Mouse (Mus musculus) embryonic facial prominence, embryonic 15.5 days (tissue): ENCODE measurements at regions not wholly inside any gene's neighbourhood (a gene's known extent, or its start where the extent isn't known, plus 50 kb on each side); places are given as distances from the start of the nearest gene placed in this dataset.

Source experiments
- ATAC-seq: fragments of 200-750 bp; cut with Nextera tagmentation; 2 replicates; pipeline ENCODE4 v1.8.0; 2017; ENCODE audit warnings: low read depth, moderate TSS enrichment; ENCODE audit not compliant: insufficient number of reproducible peaks, low FRiP score, low TSS enrichment
- H3K27ac ChIP-seq: fragments of 300-500 bp; sonication (generic); replicated peaks from 2 replicates; pipeline ENCODE4 v1.5.1; 2015; ENCODE audit warnings: mild to moderate bottlenecking, inconsistent platforms
- H3K27me3 ChIP-seq: fragments of 300-500 bp; sonication (generic); 2 replicates; pipeline ENCODE4 v1.6.1; 2015; ENCODE audit warnings: inconsistent platforms
- H3K36me3 ChIP-seq: fragments of 300-500 bp; sonication (generic); 2 replicates; pipeline ENCODE4 v1.6.1; 2015; ENCODE audit warnings: mild to moderate bottlenecking, inconsistent platforms
- H3K4me1 ChIP-seq: fragments of 300-500 bp; sonication (generic); 2 replicates; pipeline ENCODE4 v1.6.1; 2015; ENCODE audit warnings: inconsistent platforms
- H3K4me2 ChIP-seq: fragments of 300-500 bp; sonication (generic); replicated peaks from 2 replicates; pipeline ENCODE4 v1.6.1; 2015; ENCODE audit warnings: mild to moderate bottlenecking, inconsistent platforms
- H3K4me3 ChIP-seq: fragments of 300-500 bp; sonication (generic); replicated peaks from 2 replicates; pipeline ENCODE4 v1.5.1; 2015; ENCODE audit warnings: mild to moderate bottlenecking, inconsistent platforms
- H3K9ac ChIP-seq: fragments of 300-500 bp; sonication (generic); 2 replicates; pipeline ENCODE4 v1.6.1; 2015; ENCODE audit warnings: inconsistent platforms
- H3K9me3 ChIP-seq: fragments of 300-500 bp; sonication (generic); replicated peaks from 2 replicates; pipeline ENCODE4 v1.6.1; 2016; ENCODE audit warnings: inconsistent platforms
- WGBS: fragments of 180-500 bp; shearing (Covaris S2); methylation state at CpG from one replicate; pipeline ENCODE4 v1.1.7; 2015; 5-methylcytosine and 5-hydroxymethylcytosine counted together

DNA sequence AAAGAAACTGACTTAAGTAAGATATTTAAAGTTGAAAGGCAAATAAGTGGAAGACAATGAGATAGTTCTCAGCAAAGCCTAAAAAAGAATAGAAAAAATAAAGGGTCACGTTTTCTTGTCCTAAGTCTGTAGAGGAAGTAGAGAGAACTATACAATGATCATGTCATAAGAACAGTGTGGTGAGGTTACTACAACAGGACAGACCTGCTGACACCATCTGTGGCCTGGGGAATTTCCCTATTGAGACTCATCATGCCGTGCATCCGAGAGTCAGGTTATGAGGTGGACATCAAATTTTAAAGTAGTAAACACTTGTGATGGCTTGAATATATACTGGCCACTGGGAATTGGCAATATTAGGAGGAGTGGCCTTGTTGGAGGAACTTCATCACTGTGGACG is 522.1 kb downstream of the Arl4a start:
- Histone ChIP-seq H3K36me3 (no peaks in the 10 kb centered on the region), H3K4me1 (no peaks in the 10 kb centered on the region), H3K9ac (no peak overlapping the region), H3K4me2 (no peak overlapping the region), H3K27me3 (no peaks in the 10 kb centered on the region), H3K4me3 (no peak overlapping the region), H3K27ac (no peak overlapping the region), H3K9me3 (no peaks in the 10 kb centered on the region)
- no peak for ATAC-seq
- 87% methylated on average over 4 of the region's 4 CpGs for WGBS

DNA sequence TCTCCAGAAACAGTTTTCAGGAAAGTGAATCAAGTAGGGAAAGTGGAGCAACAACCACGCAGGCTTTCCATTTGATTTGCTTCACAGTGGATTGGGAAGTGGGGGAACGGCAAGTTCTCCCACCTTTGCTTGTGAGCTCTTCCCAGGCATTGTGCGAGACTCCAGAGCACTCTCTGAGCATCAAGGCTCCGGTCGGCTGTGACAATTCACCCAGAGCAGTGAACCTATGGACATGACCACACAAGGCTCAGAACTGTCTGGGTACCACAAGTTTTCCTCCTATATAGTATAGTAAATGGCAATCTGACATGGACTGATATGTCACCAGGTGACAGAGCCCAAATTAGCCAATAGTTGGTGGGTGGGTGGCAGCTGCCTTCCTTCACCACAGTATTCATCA is 527.0 kb downstream of the Arl4a start:
- ATAC-seq = no peak
- H3K4me2 ChIP-seq = no peak overlapping the region
- H3K4me1 ChIP-seq = no peaks in the 10 kb centered on the region
- H3K4me3 ChIP-seq = no peak overlapping the region
- WGBS = 77% methylated on average over 5 of the region's 5 CpGs
- H3K9ac ChIP-seq = no peak overlapping the region
- no peaks in the 10 kb centered on the region for H3K27me3 ChIP-seq
- H3K27ac ChIP-seq = no peak overlapping the region
- no peaks in the 10 kb centered on the region for H3K36me3 ChIP-seq
- no peaks in the 10 kb centered on the region for H3K9me3 ChIP-seq

DNA sequence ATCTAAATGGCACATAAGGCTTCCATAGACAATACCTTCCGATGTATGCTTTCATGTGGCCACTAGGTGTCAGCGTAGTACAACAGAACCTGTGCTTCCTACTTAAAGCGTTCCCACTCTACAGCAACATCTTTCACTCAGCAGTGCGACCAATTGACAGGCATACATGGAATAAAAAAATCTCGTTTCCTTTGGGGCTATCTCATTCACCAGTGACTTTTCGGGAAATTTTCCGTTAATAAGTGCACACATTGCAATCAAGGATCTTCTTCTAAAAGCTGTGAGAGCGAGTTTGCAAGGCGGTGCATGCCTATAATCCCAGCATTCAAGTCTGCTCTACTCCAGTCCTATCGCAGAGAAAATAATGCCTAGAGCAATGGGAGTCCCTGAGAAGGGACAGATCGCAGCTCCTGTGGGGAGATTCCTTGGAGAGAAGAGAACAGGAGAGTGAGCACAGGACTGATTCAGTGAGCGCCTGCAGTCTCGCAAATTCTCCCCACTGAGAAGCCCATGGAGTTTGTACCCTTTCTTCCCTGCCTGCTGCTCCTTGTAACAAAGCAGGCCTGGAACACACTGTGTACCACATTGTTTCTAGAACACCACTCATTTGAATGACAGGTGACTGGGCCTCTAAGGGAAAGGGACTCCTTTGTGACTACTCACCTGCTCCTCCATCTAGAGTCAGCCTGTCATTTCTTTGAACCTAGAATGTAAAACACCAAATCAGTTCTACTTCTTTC is 527.6 kb downstream of the Arl4a start:
- 14% methylated on average over 13 of the region's 13 CpGs for WGBS
- Histone ChIP-seq H3K27ac (no peak overlapping the region), H3K4me1 (no peaks in the 10 kb centered on the region), H3K4me2 (peak overlapping the region; percentile 27; the same call in 1 of the 2 replicates), H3K27me3 (no peaks in the 10 kb centered on the region), H3K36me3 (no peaks in the 10 kb centered on the region), H3K9ac (no peak overlapping the region), H3K9me3 (no peaks in the 10 kb centered on the region), H3K4me3 (no peak overlapping the region)
- ATAC-seq = peak; percentile 47; the same call in 1 of the 2 replicates

DNA sequence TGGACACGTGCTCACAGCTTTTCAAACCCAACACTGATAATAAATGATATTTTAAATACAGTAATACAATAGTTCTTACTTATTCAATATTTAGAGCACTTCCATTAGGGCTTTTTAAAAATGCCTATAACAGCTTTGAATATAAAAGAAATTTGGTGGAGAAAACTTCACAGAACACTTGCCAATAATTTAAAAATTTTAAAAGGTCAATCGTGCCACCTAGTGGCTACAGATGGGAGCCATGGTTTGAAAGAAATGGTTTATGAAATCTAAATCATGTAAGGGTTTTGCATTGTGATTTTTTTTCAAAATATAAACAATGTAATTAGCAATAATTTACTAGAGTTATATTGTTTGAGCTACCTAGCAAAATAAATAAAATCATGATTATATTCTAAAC is 541.6 kb downstream of the Arl4a start:
- H3K9me3 ChIP-seq = no peaks in the 10 kb centered on the region
- H3K4me2 ChIP-seq = no peak overlapping the region
- 40% methylated on average over 2 of the region's 2 CpGs for WGBS
- H3K4me3 ChIP-seq = no peak overlapping the region
- no peaks in the 10 kb centered on the region for H3K27me3 ChIP-seq
- no peak overlapping the region for H3K27ac ChIP-seq
- no peak overlapping the region for H3K9ac ChIP-seq
- ATAC-seq = no peak
- H3K36me3 ChIP-seq = no peaks in the 10 kb centered on the region
- H3K4me1 ChIP-seq = no peaks in the 10 kb centered on the region

DNA sequence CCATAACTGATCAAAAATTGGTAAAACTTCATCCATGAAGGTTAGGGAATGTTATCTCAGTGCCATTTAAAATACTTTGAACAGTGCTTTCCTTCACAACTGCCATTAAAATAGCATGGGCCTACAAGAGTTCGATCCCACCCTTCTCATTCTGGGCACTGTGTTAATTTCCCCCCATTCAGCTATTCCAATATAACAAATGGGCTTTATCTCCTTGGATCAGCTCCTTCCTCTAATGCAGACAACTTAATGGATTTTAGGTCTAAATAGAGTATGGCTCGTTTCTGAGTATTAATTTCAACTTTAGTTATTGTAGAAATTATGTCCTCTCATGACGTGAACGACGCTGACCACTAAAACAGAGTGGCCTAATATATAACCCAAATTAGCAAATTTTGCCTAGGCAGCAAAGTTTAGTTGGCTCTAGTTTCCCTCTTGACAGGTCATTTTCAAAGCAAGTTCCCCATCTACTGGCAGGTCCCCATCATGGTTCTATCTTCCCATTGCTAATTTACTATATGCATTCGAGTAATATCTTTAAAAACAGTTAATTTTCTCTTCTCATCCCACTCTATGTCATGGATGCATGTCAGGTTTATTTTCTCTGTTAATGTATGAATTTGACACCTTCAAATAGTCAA is 544.1 kb downstream of the Arl4a start:
- ATAC-seq = no peak
- Histone ChIP-seq H3K9me3 (no peaks in the 10 kb centered on the region), H3K4me3 (no peak overlapping the region), H3K27ac (no peak overlapping the region), H3K36me3 (no peaks in the 10 kb centered on the region), H3K9ac (no peak overlapping the region), H3K4me2 (no peak overlapping the region), H3K4me1 (no peaks in the 10 kb centered on the region), H3K27me3 (no peaks in the 10 kb centered on the region)
- WGBS = 59% methylated on average over 6 of the region's 6 CpGs

DNA sequence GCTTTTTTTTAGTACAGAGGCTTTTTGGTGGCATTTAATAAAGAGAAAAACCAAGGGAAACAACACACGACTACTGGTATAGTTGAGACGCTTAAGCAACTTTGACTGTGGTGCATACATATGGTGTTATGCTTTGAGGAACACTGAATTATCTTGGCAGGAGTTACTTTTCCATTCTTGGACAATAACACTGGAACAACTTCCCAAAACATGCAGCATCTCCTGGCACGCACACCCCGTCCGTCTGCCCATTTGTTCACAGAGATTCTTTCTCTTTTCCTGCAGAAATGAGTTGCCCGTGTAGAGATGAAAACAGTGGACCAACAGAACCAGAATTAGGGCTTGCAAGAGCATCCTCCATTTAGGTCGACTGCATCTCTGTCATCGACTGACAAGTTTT is 544.7 kb downstream of the Arl4a start:
- no peak overlapping the region for H3K27ac ChIP-seq
- ATAC-seq = no peak
- H3K4me2 ChIP-seq = no peak overlapping the region
- WGBS = 69% methylated on average over 8 of the region's 8 CpGs
- no peak overlapping the region for H3K9ac ChIP-seq
- no peaks in the 10 kb centered on the region for H3K36me3 ChIP-seq
- H3K27me3 ChIP-seq = no peaks in the 10 kb centered on the region
- H3K9me3 ChIP-seq = no peaks in the 10 kb centered on the region
- no peaks in the 10 kb centered on the region for H3K4me1 ChIP-seq
- H3K4me3 ChIP-seq = no peak overlapping the region

DNA sequence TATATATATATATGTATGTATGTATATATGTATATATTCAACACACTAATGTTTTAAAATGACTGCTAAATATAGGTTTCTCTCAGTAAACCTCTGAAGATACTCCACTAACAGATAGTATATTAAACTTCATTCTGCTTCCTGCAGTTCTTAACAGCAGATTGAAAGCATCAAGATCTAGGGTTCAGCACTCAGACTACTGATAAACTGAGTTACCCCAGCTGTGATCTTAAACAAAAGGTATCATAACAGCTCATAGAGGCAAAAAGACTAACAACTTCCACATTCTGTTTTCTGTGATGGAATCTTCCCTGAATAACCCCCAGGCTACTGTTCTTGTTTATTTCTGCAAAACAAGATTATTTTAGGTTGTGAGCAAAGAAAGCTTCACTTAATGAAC is 564.8 kb downstream of the Arl4a start:
- Histone ChIP-seq H3K36me3 (no peaks in the 10 kb centered on the region), H3K9ac (no peak overlapping the region), H3K27me3 (no peaks in the 10 kb centered on the region), H3K27ac (no peak overlapping the region), H3K4me2 (no peak overlapping the region), H3K4me3 (no peak overlapping the region), H3K4me1 (no peaks in the 10 kb centered on the region), H3K9me3 (no peaks in the 10 kb centered on the region)
- ATAC-seq = no peak
